Mouse (Mus musculus) B cell, adult 67 days (primary cell): ENCODE measurements around the gene Ripk3. TPM values are rescaled to one million over a fixed set of nuclear protein-coding genes. Genes with fewer than 3 reads are reported as not detected.

Experiments used
- total RNA-seq, 2 experiments: library from RNA; stranded (reverse); gene quantifications; 4 replicates each; pipeline ENCODE4 v1.2.4; 2023

Gene Ripk3
- total RNA-seq, result 10 to 100 TPM; 57.2 to 75.3 TPM

GRCm38 (mm10) chr14:55788256-55789050, at the start of gene Ripk3:
TSS of gene Ripk3 (minus strand) at chr14:55788865.

GRCm38 (mm10) chr14:55822991-55823762, 34.5 kb upstream of the Ripk3 start, which contains the start of gene Nfatc4:
TSS of gene Nfatc4 (plus strand) at chr14:55823144.

GRCm38 (mm10) chr14:55783958-55784235, 4.8 kb downstream of the Ripk3 start, which contains the start of gene Adcy4:
TSS of gene Adcy4 (minus strand) at chr14:55784095.

GRCm38 (mm10) chr14:55765696-55766095, 23.0 kb downstream of the Ripk3 start, which contains the start of gene Ltb4r1:
TSS of gene Ltb4r1 (plus strand) at chr14:55765962.

GRCm38 (mm10) chr14:55761163-55761562, 27.5 kb downstream of the Ripk3 start, which contains the start of gene Ltb4r2:
TSS of gene Ltb4r2 (plus strand) at chr14:55761428.

GRCm38 (mm10) chr14:55758363-55758784, 30.3 kb downstream of the Ripk3 start, which contains the start of gene Cideb:
TSS of gene Cideb (minus strand) at chr14:55758458.

GRCm38 (mm10) chr14:55745180-55745860, 43.3 kb downstream of the Ripk3 start, which contains the start of the genes Dhrs1 and Nop9:
TSS of gene Dhrs1 (minus strand) at chr14:55745690.
TSS of gene Nop9 (plus strand) at chr14:55745693.

Other genes starting within 250 kb of the Ripk3 start
- gene Pck2, start 248.6 kb downstream of the Ripk3 start, total RNA-seq, result 10 to 100 TPM; 64.0 to 67.0 TPM
- gene Dcaf11, start 228.9 kb downstream of the Ripk3 start, total RNA-seq, result 10 to 100 TPM; 86.0 to 92.9 TPM
- gene A730061H03Rik, start 228.5 kb downstream of the Ripk3 start, total RNA-seq, result 10 to 100 TPM in 1 of 2 experiments, 1 to 10 TPM in 1; 8.3 to 10.5 TPM
- gene Fitm1, start 213.2 kb downstream of the Ripk3 start, total RNA-seq, result not detected
- gene Psme1, start 210.7 kb downstream of the Ripk3 start, total RNA-seq, result 100 to 1,000 TPM; 235 to 258 TPM
- gene Emc9, start 203.6 kb downstream of the Ripk3 start, total RNA-seq, result 1 to 10 TPM; 5.3 to 5.5 TPM
- gene Psme2, start 197.8 kb downstream of the Ripk3 start, total RNA-seq, result 100 to 1,000 TPM; 310 to 354 TPM
- gene Rnf31, start 197.2 kb downstream of the Ripk3 start, total RNA-seq, result 100 to 1,000 TPM; 122 to 132 TPM
- gene Irf9, start 185.3 kb downstream of the Ripk3 start, total RNA-seq, result 100 to 1,000 TPM in 1 of 2 experiments, 10 to 100 TPM in 1; 96.0 to 123 TPM
- 1 to 10 TPM in 1 of 2 experiments, under 1 TPM in 1; 0.92 to 1.3 TPM for gene Rec8, start 170.8 kb downstream of the Ripk3 start, total RNA-seq
- gene Ipo4, start 152.9 kb downstream of the Ripk3 start, total RNA-seq, result 10 to 100 TPM; 60.2 to 61.5 TPM
- 1 to 10 TPM; 1.7 to 3.5 TPM for gene Gm49378, start 151.0 kb downstream of the Ripk3 start, total RNA-seq
- gene Tm9sf1, start 145.1 kb downstream of the Ripk3 start, total RNA-seq, result 10 to 100 TPM; 46.3 to 48.5 TPM
- gene Tssk4, start 138.7 kb downstream of the Ripk3 start, total RNA-seq, result 1 to 10 TPM; 2.9 to 4.8 TPM
- 10 to 100 TPM; 47.2 to 57.2 TPM for gene Mdp1, start 128.4 kb downstream of the Ripk3 start, total RNA-seq
- gene Gmpr2, start 116.9 kb downstream of the Ripk3 start, total RNA-seq, result 10 to 100 TPM; 28.5 to 30.2 TPM
- 100 to 1,000 TPM; 171 to 189 TPM for gene Nedd8, start 116.7 kb downstream of the Ripk3 start, total RNA-seq
- gene Tinf2, start 107.0 kb downstream of the Ripk3 start, total RNA-seq, result 100 to 1,000 TPM; 130 to 157 TPM
- 1 to 10 TPM; 1.8 to 2.0 TPM for gene Tgm1, start 74.9 kb downstream of the Ripk3 start, total RNA-seq
- 10 to 100 TPM; 81.0 to 97.5 TPM for gene Rabggta, start 66.6 kb downstream of the Ripk3 start, total RNA-seq
- gene Dhrs1, start 43.2 kb downstream of the Ripk3 start, total RNA-seq, result 10 to 100 TPM; 25.6 to 29.9 TPM
- 10 to 100 TPM; 32.3 to 39.4 TPM for gene Nop9, start 43.2 kb downstream of the Ripk3 start, total RNA-seq
- not detected for gene Cideb, start 30.4 kb downstream of the Ripk3 start, total RNA-seq
- gene Ltb4r2, start 27.4 kb downstream of the Ripk3 start, total RNA-seq, result under 1 TPM; 0.52 to 0.53 TPM
- not detected for gene Ltb4r1, start 22.9 kb downstream of the Ripk3 start, total RNA-seq
- gene Adcy4, start 4.8 kb downstream of the Ripk3 start, total RNA-seq, result under 1 TPM in 1 of 2 experiments, not detected in 1; 0.44 TPM
- not detected for gene Nfatc4, start 34.3 kb upstream of the Ripk3 start, total RNA-seq
- not detected for gene Nynrin, start 65.1 kb upstream of the Ripk3 start, total RNA-seq
- gene Cbln3, start 95.5 kb upstream of the Ripk3 start, total RNA-seq, result under 1 TPM in 1 of 2 experiments, not detected in 1; 0.32 TPM
- gene Khnyn, start 96.1 kb upstream of the Ripk3 start, total RNA-seq, result 100 to 1,000 TPM; 111 to 115 TPM
- 10 to 100 TPM; 24.9 to 30.8 TPM for gene Sdr39u1, start 111.4 kb upstream of the Ripk3 start, total RNA-seq
- not detected for gene Cma1, start 155.8 kb upstream of the Ripk3 start, total RNA-seq
- gene Cma2, start 162.1 kb upstream of the Ripk3 start, total RNA-seq, result not detected
- not detected for gene Mcpt1, start 229.1 kb upstream of the Ripk3 start, total RNA-seq
- gene Mcpt9, start 241.6 kb upstream of the Ripk3 start, total RNA-seq, result not detected